16 mouse cellular contexts compared by ENCODE assay signal in the genomic region with DNA sequence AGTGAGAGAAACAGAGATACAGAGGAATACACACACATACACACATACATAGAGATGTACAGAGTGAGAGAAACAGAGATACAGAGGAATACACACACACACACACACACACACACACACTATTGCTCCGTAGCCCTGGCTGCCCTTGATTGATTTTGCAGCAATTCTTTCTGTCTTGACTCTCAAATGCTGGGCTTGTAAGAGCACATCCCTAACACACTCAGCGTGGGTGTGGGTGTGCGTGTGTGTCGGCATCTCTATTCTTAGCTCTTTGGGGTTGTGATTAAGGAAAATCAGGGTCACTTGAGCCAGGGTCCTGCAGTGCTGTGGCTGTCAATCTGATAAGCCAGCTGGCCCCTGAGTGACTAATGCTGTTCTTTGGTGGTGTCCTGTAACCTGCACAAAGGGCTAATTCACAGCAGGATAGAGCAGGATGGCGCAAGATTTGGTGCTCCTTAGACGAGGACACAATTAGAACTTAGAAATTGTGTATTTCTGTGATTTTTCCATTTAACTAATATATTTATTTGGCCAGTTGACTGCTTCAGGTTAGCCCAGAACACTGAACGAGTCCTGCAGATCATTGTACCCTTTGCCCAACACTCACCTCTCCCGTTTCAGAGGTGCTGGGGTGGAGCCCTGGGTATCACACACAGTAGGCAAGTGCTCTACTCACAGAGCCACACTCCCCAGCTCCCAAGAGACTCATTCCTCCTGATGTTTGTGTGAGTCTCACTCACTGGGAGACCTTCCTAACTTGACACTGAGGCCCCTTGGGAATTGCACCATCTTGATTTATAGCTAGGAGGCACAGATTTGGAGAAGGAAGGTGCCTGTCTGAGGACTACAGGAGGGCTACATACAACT. TPM values are rescaled to one million over a fixed set of nuclear protein-coding genes. Genes with fewer than 3 reads are reported as not detected.
A peak's percentile ranks its signal among the peaks of the same experiment; 100 is the strongest.
DNase-seq lines count a peak whose midpoint lies in the region; ATAC-seq and TF ChIP-seq lines count a peak whose summit lies in the region.
"Had no signal": no experiment of that assay in that cellular context is flagged by ENCODE, and none has a peak within 500 bp of the region (broad histone marks: within the 10 kb centered on the region; RNA-seq: fewer than 3 reads in every experiment).

No protein-coding gene starts in this region.

- H3K4me1 ChIP-seq in forebrain, embryonic 11.5 days (replicated peaks; ENCODE audit: control insufficient read depth, insufficient read depth, low read length), result no peaks in the 10 kb centered on the region
- H3K4me1 ChIP-seq in forebrain, postnatal 0 days (ENCODE audit: insufficient read depth), result no peaks in the 10 kb centered on the region
- H3K4me1 ChIP-seq in heart, postnatal 0 days (ENCODE audit: control insufficient read depth, insufficient read depth), result peaks cover 12% of the 10 kb centered on the region; the same call in 1 of the 2 replicates
- peaks cover 53% of the 10 kb centered on the region for H3K4me1 ChIP-seq in olfactory bulb, adult 2 months (ENCODE audit: control insufficient read depth, insufficient read depth, low read length)

- TF ChIP-seq CTCF in forebrain, postnatal 0 days (IDR thresholded peaks at IDR 0.05; ENCODE audit: low read depth), result no peak
- no peak for TF ChIP-seq CTCF in heart, postnatal 0 days (IDR thresholded peaks at IDR 0.05; ENCODE audit: low read depth)
- no peak for TF ChIP-seq CTCF in olfactory bulb, adult 2 months (IDR thresholded peaks at IDR 0.05; ENCODE audit: insufficient read depth, low read depth, low read length)

- no peak for TF ChIP-seq POLR2A in olfactory bulb, adult 2 months (IDR thresholded peaks at IDR 0.05; ENCODE audit: insufficient read depth, low read depth, low read length)

- H3K27me3 ChIP-seq in forebrain, embryonic 11.5 days (ENCODE audit: control insufficient read depth, insufficient read depth, low read length), result no peaks in the 10 kb centered on the region
- H3K27me3 ChIP-seq in forebrain, postnatal 0 days (ENCODE audit: insufficient read depth, low read length), result no peaks in the 10 kb centered on the region
- no peaks in the 10 kb centered on the region for H3K27me3 ChIP-seq in heart, postnatal 0 days (ENCODE audit: control insufficient read depth, insufficient read depth, low read length)
- H3K27me3 ChIP-seq: hindbrain, embryonic 15.5 days; Patski; stomach, embryonic 15.5 days had no signal

- no peaks in the 10 kb centered on the region for H3K36me3 ChIP-seq in forebrain, embryonic 11.5 days (ENCODE audit: control insufficient read depth, insufficient read depth, low read length)
- no peaks in the 10 kb centered on the region for H3K36me3 ChIP-seq in forebrain, postnatal 0 days (ENCODE audit: insufficient read depth)
- no peaks in the 10 kb centered on the region for H3K36me3 ChIP-seq in heart, postnatal 0 days (replicated peaks; ENCODE audit: control insufficient read depth, insufficient read depth, low read length)
- H3K36me3 ChIP-seq: hindbrain, embryonic 15.5 days; stomach, embryonic 15.5 days had no signal

- 49% methylated on average over 8 of the region's 8 CpGs for WGBS in forebrain, embryonic 11.5 days
- WGBS in forebrain, postnatal 0 days, result 46% methylated on average over 8 of the region's 8 CpGs
- WGBS in heart, postnatal 0 days, result 59% methylated on average over 8 of the region's 8 CpGs
- WGBS in olfactory bulb, adult 2 months, result 41% methylated on average over 8 of the region's 8 CpGs

- H3K4me3 ChIP-seq in forebrain, embryonic 11.5 days (ENCODE audit: low read depth, low read length), result no peak overlapping the region
- H3K4me3 ChIP-seq in forebrain, postnatal 0 days (ENCODE audit: low read depth, low read length), result no peak overlapping the region
- H3K4me3 ChIP-seq in heart, postnatal 0 days (ENCODE audit: low read depth, low read length), result no peak overlapping the region
- no peak overlapping the region for H3K4me3 ChIP-seq in olfactory bulb, adult 2 months (ENCODE audit: insufficient read depth, low read depth, low read length)
- H3K4me3 ChIP-seq: hindbrain, embryonic 15.5 days; stomach, embryonic 15.5 days had no signal

- H3K9me3 ChIP-seq in forebrain, embryonic 11.5 days (ENCODE audit: control insufficient read depth, low read length), result no peaks in the 10 kb centered on the region
- H3K9me3 ChIP-seq in forebrain, postnatal 0 days (ENCODE audit: low read length), result no peaks in the 10 kb centered on the region
- H3K9me3 ChIP-seq in heart, postnatal 0 days (replicated peaks; ENCODE audit: control insufficient read depth, low read length), result no peaks in the 10 kb centered on the region
- H3K9me3 ChIP-seq: hindbrain, embryonic 15.5 days; stomach, embryonic 15.5 days had no signal

- TF ChIP-seq EP300 in heart, postnatal 0 days (IDR thresholded peaks at IDR 0.05; ENCODE audit: low read depth), result no peak

- H3K27ac ChIP-seq in forebrain, embryonic 11.5 days (ENCODE audit: low read depth, low read length), result no peak overlapping the region
- no peak overlapping the region for H3K27ac ChIP-seq in forebrain, postnatal 0 days (ENCODE audit: low read depth, low read length)
- H3K27ac ChIP-seq in heart, postnatal 0 days (ENCODE audit: low read depth), result no peak overlapping the region; the same call in 1 of the 2 replicates
- 0 out of 2 replicates have a peak overlapping the region, but pooled peaks have one; percentile 43 for H3K27ac ChIP-seq in olfactory bulb, adult 2 months (ENCODE audit: insufficient read depth, low read depth, low read length)
- H3K27ac ChIP-seq: hindbrain, embryonic 15.5 days; stomach, embryonic 15.5 days had no signal

- no peak for ATAC-seq in forebrain, embryonic 11.5 days (replicated peaks; ENCODE audit: low FRiP score)
- ATAC-seq in forebrain, postnatal 0 days, result no peak; the same call in 1 of the 2 replicates
- peak; percentile 21; the same call in 1 of the 2 replicates for ATAC-seq in heart, postnatal 0 days (ENCODE audit: insufficient read depth, low read depth)
- ATAC-seq: Patski had no signal

- H3K4me2 ChIP-seq in forebrain, embryonic 11.5 days (ENCODE audit: low read depth, low read length, severe bottlenecking), result no peak overlapping the region
- H3K4me2 ChIP-seq in forebrain, postnatal 0 days (ENCODE audit: low read depth), result no peak overlapping the region
- H3K4me2 ChIP-seq in heart, postnatal 0 days (ENCODE audit: low read depth, low read length), result no peak overlapping the region
- H3K4me2 ChIP-seq: hindbrain, embryonic 15.5 days; stomach, embryonic 15.5 days had no signal

- no peak overlapping the region for H3K9ac ChIP-seq in forebrain, embryonic 11.5 days (ENCODE audit: low read length)
- H3K9ac ChIP-seq in forebrain, postnatal 0 days, result no peak overlapping the region
- no peak overlapping the region for H3K9ac ChIP-seq in heart, postnatal 0 days (replicated peaks; ENCODE audit: low read depth, low read length)
- H3K9ac ChIP-seq: hindbrain, embryonic 15.5 days; stomach, embryonic 15.5 days had no signal

- DNase-seq in forebrain, embryonic 11.5 days (ENCODE audit: low spot score), result peak; percentile 35
- DNase-seq in forebrain, postnatal 0 days, result no peak
- no peak for DNase-seq in heart, postnatal 0 days (ENCODE audit: low spot score)
- no peak for DNase-seq in heart, adult 9 months (ENCODE audit: low spot score in 2 of 2)
- peak; percentile 1 for DNase-seq in right cerebral cortex, postnatal 14 days
- DNase-seq in right cerebral cortex, adult 18-20 months, result no peak
- no peak for DNase-seq in adrenal gland, adult 18-20 months (ENCODE audit: low spot score in 2 of 2)
- DNase-seq: adrenal gland, adult 8-10 months; kidney, adult 8-10 months; thymus, postnatal 14 days had no signal

RNA-seq across cellular contexts. Expression of a gene that starts 27.4 kb away (rescaled TPM):
- 27.3 and 33.1 TPM in 2 replicates for polyA plus RNA-seq in forebrain, embryonic 11.5 days (2014; fragmentation: Nextera tagmentation; extraction: Ambion mirVana)
- total RNA-seq in forebrain, postnatal 0 days (2014; rRNA removed), result 15.3 and 20.0 TPM in 2 replicates
- polyA plus RNA-seq in forebrain, postnatal 0 days (2015; fragmentation: Nextera tagmentation; extraction: Ambion mirVana), result 94.3 and 121 TPM in 2 replicates
- 16.7 and 42.8 TPM in 2 replicates for total RNA-seq in heart, postnatal 0 days (2014; rRNA removed; ENCODE audit: low replicate concordance)
- 48.2 and 48.9 TPM in 2 replicates for polyA plus RNA-seq in heart, postnatal 0 days (2015; fragmentation: Nextera tagmentation; extraction: Ambion mirVana)
- polyA plus RNA-seq in olfactory bulb, adult 2 months (2012; ENCODE audit: insufficient read depth, insufficient read length, low replicate concordance, missing spikeins), result not detected in 2 replicates
- total RNA-seq in adrenal gland, adult 18-20 months (2021), result 100 to 1,000 TPM; 100 to 128 TPM

RNA-seq across cellular contexts. Expression of a gene that starts 30.9 kb away (rescaled TPM):
- polyA plus RNA-seq in forebrain, embryonic 11.5 days (2014; fragmentation: Nextera tagmentation; extraction: Ambion mirVana), result 823 and 865 TPM in 2 replicates
- total RNA-seq in forebrain, postnatal 0 days (2014; rRNA removed), result 263 and 287 TPM in 2 replicates
- polyA plus RNA-seq in forebrain, postnatal 0 days (2015; fragmentation: Nextera tagmentation; extraction: Ambion mirVana), result 367 and 416 TPM in 2 replicates
- total RNA-seq in heart, postnatal 0 days (2014; rRNA removed; ENCODE audit: low replicate concordance), result 110 and 151 TPM in 2 replicates
- 202 and 238 TPM in 2 replicates for polyA plus RNA-seq in heart, postnatal 0 days (2015; fragmentation: Nextera tagmentation; extraction: Ambion mirVana)
- polyA plus RNA-seq in olfactory bulb, adult 2 months (2012; ENCODE audit: insufficient read depth, insufficient read length, low replicate concordance, missing spikeins), result 273 and 350 TPM in 2 replicates
- 100 to 1,000 TPM; 113 to 119 TPM for total RNA-seq in adrenal gland, adult 18-20 months (2021)

RNA-seq across cellular contexts. Expression of a gene that starts 50.6 kb away (rescaled TPM):
- polyA plus RNA-seq in forebrain, embryonic 11.5 days (2014; fragmentation: Nextera tagmentation; extraction: Ambion mirVana), result 0.08 TPM in 1 of 2 replicates, not detected in the other
- not detected in 2 replicates for total RNA-seq in forebrain, postnatal 0 days (2014; rRNA removed)
- 0.13 TPM in 1 of 2 replicates, not detected in the other for polyA plus RNA-seq in forebrain, postnatal 0 days (2015; fragmentation: Nextera tagmentation; extraction: Ambion mirVana)
- 2.0 TPM in 1 of 2 replicates, not detected in the other for total RNA-seq in heart, postnatal 0 days (2014; rRNA removed; ENCODE audit: low replicate concordance)
- polyA plus RNA-seq in heart, postnatal 0 days (2015; fragmentation: Nextera tagmentation; extraction: Ambion mirVana), result 0.18 and 0.23 TPM in 2 replicates
- not detected in 2 replicates for polyA plus RNA-seq in olfactory bulb, adult 2 months (2012; ENCODE audit: insufficient read depth, insufficient read length, low replicate concordance, missing spikeins)
- under 1 TPM; 0.20 to 0.54 TPM for total RNA-seq in adrenal gland, adult 18-20 months (2021)
- total RNA-seq: left cerebral cortex, adult 18-20 months; liver, adult 2 months had no signal

RNA-seq across cellular contexts. Expression of a gene that starts 55.6 kb away (rescaled TPM):
- polyA plus RNA-seq in forebrain, embryonic 11.5 days (2014; fragmentation: Nextera tagmentation; extraction: Ambion mirVana), result 134 and 143 TPM in 2 replicates
- 49.0 and 58.8 TPM in 2 replicates for total RNA-seq in forebrain, postnatal 0 days (2014; rRNA removed)
- 32.8 and 43.7 TPM in 2 replicates for polyA plus RNA-seq in forebrain, postnatal 0 days (2015; fragmentation: Nextera tagmentation; extraction: Ambion mirVana)
- 49.8 and 50.1 TPM in 2 replicates for total RNA-seq in heart, postnatal 0 days (2014; rRNA removed; ENCODE audit: low replicate concordance)
- 53.7 and 57.3 TPM in 2 replicates for polyA plus RNA-seq in heart, postnatal 0 days (2015; fragmentation: Nextera tagmentation; extraction: Ambion mirVana)
- polyA plus RNA-seq in olfactory bulb, adult 2 months (2012; ENCODE audit: insufficient read depth, insufficient read length, low replicate concordance, missing spikeins), result 164 and 189 TPM in 2 replicates
- 10 to 100 TPM; 49.2 to 49.9 TPM for total RNA-seq in adrenal gland, adult 18-20 months (2021)

Comparison
In these comparisons a context has a peak if more than half of its experiments do, and no peak if none do; other contexts are left out.
1. DNase-seq: peak in forebrain, embryonic 11.5 days (single experiment) and right cerebral cortex, postnatal 14 days (single experiment); none in forebrain, postnatal 0 days (single experiment), heart, postnatal 0 days (single experiment), heart, adult 9 months (0 of 2), right cerebral cortex, adult 18-20 months (single experiment) and adrenal gland, adult 18-20 months (0 of 2).
2. RNA of a gene that starts 27.4 kb away (polyA plus RNA-seq): 94.3 to 121 TPM in forebrain, postnatal 0 days, 48.2 to 48.9 TPM in heart, postnatal 0 days and 27.3 to 33.1 TPM in forebrain, embryonic 11.5 days; not detected in olfactory bulb, adult 2 months; every median in the first group is over 10 times any median in the second.